Mouse (Mus musculus) common myeloid progenitor, adult 5-6 weeks (primary cell): ENCODE data around the gene Mn1. TPM values are rescaled to one million over a fixed set of nuclear protein-coding genes. Genes with fewer than 3 reads are reported as not detected.

ENCODE experiments used
- ATAC-seq: replicated peaks from 2 replicates; pipeline ENCODE4 v1.8.0; 2016; ENCODE audit warnings: low read depth, mild to moderate bottlenecking, moderate TSS enrichment, inconsistent platforms; ENCODE audit not compliant: poor library complexity, severe bottlenecking
- total RNA-seq: library from RNA; stranded (forward); fragments of 200-1000, 187-1606 nt; gene quantifications from 2 replicates; pipeline ENCODE4 v1.2.3, GENCODE M21; 2017

The Mn1 gene
- 0.87 and 1.2 TPM in 2 replicates for total RNA-seq

GRCm38 (mm10) chr5:111416591-111417374 is at the start of gene Mn1:
Gene Mn1 (plus strand): TSS chr5:111417362.
- ATAC-seq = peak; percentile 46

GRCm38 (mm10) chr5:111367937-111368517 is 49.1 kb upstream of the Mn1 start:
- no peak for ATAC-seq

- no peak for ATAC-seq
Observed at GRCm38 (mm10) chr5:111368576-111368975, 48.6 kb upstream of the Mn1 start.

- no peak for ATAC-seq
Observed at GRCm38 (mm10) chr5:111375616-111376015, 41.5 kb upstream of the Mn1 start.

GRCm38 (mm10) chr5:111376276-111377020 is 40.7 kb upstream of the Mn1 start:
- no peak for ATAC-seq

GRCm38 (mm10) chr5:111378126-111378993 is 38.8 kb upstream of the Mn1 start:
- no peak for ATAC-seq

- no peak for ATAC-seq
Observed at GRCm38 (mm10) chr5:111383335-111383734, 33.8 kb upstream of the Mn1 start.

- no peak for ATAC-seq
Observed at GRCm38 (mm10) chr5:111390911-111391310, 26.3 kb upstream of the Mn1 start.

GRCm38 (mm10) chr5:111391485-111391884 is 25.7 kb upstream of the Mn1 start:
- 0 out of 2 replicates have a peak, but pooled peaks have one; percentile 14 for ATAC-seq

GRCm38 (mm10) chr5:111393346-111394197 is 23.6 kb upstream of the Mn1 start:
- 0 out of 2 replicates have a peak, but pooled peaks have one; percentile 13 for ATAC-seq

- ATAC-seq = no peak
Observed at GRCm38 (mm10) chr5:111394198-111395053, 22.7 kb upstream of the Mn1 start.

GRCm38 (mm10) chr5:111395771-111396170 is 21.4 kb upstream of the Mn1 start:
- ATAC-seq = no peak

- no peak for ATAC-seq
Observed at GRCm38 (mm10) chr5:111396199-111396598, 21.0 kb upstream of the Mn1 start.

GRCm38 (mm10) chr5:111398471-111398870 is 18.7 kb upstream of the Mn1 start:
- no peak for ATAC-seq

GRCm38 (mm10) chr5:111399271-111399670 is 17.9 kb upstream of the Mn1 start:
- ATAC-seq = no peak

- no peak for ATAC-seq
Observed at GRCm38 (mm10) chr5:111401879-111402650, 15.1 kb upstream of the Mn1 start.

GRCm38 (mm10) chr5:111402651-111402996 is 14.5 kb upstream of the Mn1 start:
- no peak for ATAC-seq

GRCm38 (mm10) chr5:111404721-111405120 is 12.4 kb upstream of the Mn1 start:
- ATAC-seq = no peak
